Mouse (Mus musculus) lung, postnatal 10 days (tissue): ENCODE measurements around the gene Gad2.
A peak's percentile ranks its signal among the peaks of the same experiment; 100 is the strongest.

ENCODE experiments used
- DNase-seq: peaks from one replicate; pipeline ENCODE4 v3.0.0; 2021

The Gad2 gene

GRCm38 (mm10) chr2:22648394-22648793 lies 26.4 kb downstream of the Gad2 start:
- peak; percentile 32 for DNase-seq

GRCm38 (mm10) chr2:22651826-22652225 lies 29.8 kb downstream of the Gad2 start:
- no peak for DNase-seq

DNA sequence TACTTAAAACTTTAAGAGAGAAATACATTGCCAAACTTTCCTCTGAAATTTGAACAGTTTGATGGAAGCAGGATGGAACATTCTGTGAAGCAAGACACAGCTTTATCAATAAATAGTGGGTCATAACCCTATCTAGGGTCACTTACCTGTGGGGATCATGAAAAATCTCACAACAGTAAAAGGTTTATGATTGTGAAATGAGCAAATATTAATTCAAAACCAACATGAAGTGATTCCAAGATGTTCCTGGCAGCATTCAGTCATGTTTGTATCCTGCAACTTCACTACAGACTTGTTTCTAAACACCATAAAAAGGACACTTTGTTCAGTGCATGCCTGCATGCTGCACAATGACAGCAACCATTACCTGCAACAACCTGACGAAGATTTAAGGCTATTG lies 41.7 kb downstream of the Gad2 start:
- DNase-seq = no peak

DNA sequence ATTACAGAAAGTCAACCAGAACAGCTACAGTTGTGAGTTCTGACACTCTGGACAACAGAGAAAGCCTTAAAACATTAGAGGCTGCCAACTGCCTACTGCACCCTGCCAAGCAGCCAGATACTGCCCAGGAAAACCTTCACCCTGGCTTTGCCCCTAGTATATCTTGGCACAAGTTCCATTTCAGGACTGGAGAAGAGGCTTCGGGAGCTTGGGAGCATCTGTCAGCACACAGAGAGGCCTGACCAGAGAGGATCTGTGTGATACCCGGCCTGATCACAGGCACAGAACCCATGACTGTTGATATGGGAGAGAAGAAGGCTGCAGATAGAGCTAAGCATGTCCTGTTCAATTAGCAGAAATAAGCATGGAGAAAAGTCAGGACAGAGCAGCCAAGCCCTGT lies 48.4 kb downstream of the Gad2 start:
- no peak for DNase-seq

- DNase-seq = no peak
These were observed 49.3 kb downstream of the Gad2 start for GRCm38 (mm10) chr2:22671348-22671747.

- no peak for DNase-seq
These were observed 55.1 kb downstream of the Gad2 start for GRCm38 (mm10) chr2:22677066-22677465.

- no peak for DNase-seq
These were observed 57.9 kb downstream of the Gad2 start for GRCm38 (mm10) chr2:22679944-22680343.

- no peak for DNase-seq
These were observed 68.0 kb downstream of the Gad2 start for GRCm38 (mm10) chr2:22689969-22690368.

- DNase-seq = no peak
These were observed 83.0 kb downstream of the Gad2 start for GRCm38 (mm10) chr2:22704780-22705727.

- DNase-seq = no peak
These were observed 84.2 kb downstream of the Gad2 start for GRCm38 (mm10) chr2:22706233-22706632.

DNA sequence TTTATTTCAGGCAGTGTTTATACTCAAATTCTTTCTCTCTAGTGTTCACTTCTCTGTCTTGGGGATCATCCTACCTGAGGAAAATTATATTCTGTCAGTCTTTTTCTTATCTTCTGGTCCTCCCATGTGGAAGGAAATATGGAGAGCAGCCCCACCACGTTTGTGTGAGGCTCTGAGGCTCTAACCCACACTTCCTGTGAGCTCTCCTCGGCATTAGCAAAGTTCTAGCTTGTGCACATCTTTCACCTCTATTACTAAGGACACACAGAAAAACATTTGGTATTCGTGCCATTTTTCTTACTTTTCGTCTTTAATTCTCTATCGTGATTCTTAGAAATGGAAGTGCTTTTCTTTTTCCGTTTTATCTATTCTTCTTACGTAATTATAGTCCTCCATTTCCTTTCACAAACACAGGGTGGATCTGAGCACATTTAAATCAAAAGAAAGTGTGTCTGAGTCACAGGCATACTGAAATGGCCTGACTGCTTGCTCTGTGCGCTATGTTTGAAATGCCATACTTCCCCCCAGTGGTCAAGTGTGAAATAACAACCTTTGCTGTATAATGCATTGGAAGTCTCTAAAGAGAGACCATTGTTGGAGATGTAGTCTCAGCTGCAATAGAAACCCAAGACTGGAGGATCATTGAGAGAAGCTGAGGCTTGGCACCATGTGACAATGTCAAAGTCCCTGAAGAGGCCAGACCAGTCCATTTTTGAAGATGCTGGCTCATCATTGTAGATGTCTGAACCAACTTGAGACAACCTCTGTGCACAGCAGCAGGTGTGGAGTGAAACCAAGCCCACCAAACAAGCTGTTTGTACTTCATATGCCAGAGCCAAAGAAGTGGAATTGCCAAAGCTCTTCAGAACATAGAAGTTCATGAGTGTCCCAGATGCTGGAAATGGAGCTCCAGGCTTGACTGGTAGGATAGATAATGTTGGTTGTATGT lies 99.8 kb downstream of the Gad2 start:
- peak; percentile 75 for DNase-seq

GRCm38 (mm10) chr2:22723927-22724534 lies 102.0 kb downstream of the Gad2 start:
- no peak for DNase-seq

- DNase-seq = no peak
These were observed 105.1 kb downstream of the Gad2 start for GRCm38 (mm10) chr2:22727113-22727512.

DNA sequence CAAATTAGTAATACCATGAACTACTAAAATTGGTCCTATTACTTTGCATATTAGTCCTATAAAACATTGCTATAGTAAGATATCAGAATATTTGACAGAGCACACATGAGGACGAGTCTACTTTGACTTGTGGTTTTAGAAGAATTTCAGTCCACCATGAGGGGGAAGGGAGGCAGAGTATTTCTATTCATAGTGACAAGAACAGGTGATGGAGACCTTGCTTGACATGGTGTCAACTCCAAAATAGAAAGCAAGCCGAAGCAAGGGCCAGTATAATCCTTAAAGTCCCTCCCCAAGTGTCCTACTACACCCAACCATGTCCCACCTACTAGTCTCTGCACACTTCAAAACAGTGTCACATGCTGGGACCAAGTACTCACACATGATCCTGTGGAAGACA lies 114.1 kb downstream of the Gad2 start:
- DNase-seq = no peak

- DNase-seq = no peak
These were observed 117.4 kb downstream of the Gad2 start for GRCm38 (mm10) chr2:22739369-22739768.

- DNase-seq = no peak
These were observed 118.4 kb downstream of the Gad2 start for GRCm38 (mm10) chr2:22740441-22740840.

DNA sequence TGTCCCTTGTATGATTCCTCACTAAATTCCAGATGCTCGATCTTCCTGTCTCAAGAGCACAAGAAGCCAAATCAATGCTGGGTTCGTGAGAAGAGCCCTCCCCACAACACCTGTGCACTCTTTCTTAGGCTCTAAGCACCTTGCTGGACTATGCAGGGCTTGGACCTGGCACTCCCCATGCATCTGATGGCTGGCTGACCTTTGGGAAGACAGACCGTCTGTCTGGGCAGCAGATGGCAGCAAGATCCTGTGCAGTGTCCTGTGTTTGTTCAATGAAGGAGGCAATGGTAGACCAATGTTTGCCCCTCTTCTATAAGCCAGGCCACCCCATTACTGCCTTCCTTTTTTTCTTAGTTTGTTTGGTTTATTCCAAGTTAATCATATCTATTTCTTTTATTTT lies 119.2 kb downstream of the Gad2 start:
- no peak for DNase-seq
